In the genomic region with DNA sequence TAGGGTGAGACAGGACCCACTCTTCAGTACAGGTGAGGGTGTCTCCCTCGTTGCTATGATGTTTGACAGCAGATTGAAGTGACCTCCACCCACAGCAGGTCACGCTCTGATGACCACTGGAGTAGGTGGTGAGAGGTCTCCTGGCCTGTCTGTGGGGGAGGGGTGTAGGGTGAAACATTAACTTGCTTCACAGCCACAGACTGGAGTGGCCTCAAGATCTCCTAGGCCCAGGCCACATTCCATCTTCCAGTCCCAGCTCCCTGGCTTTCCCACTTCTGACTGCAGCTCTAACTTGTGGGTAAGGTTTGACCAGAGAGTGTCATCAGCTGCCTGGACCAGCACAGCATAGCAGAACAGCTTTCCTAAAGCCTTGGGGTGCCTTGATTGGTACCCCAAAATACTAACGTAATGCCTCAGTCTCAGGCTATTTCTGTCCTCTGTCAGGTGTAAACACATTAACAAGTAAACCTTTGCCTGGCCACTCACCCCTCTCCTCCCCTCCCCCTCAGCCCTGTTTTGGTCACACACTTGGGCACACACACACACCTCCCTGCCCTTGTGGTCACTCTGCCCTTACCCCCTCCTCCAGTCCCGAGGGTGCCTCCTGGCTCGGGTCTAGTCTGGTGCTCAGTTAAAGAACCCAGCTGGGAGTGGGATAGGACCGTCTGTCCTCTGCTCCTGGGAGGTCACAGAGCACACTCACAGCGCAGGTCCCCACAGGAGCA, we compare ENCODE assay signal across 11 mouse cellular contexts. TPM values are rescaled to one million over a fixed set of nuclear protein-coding genes. Genes with fewer than 3 reads are reported as not detected.
DNase-seq lines count a peak whose midpoint lies in the region; ATAC-seq and TF ChIP-seq lines count a peak whose summit lies in the region.
"Had no signal": no experiment of that assay in that cellular context is flagged by ENCODE, and none has a peak within 500 bp of the region (broad histone marks: within the 10 kb centered on the region; RNA-seq: fewer than 3 reads in every experiment).

A gene (plus strand): TSS at position 235 of the 725 bp plus-strand sequence.

- H3K4me2 ChIP-seq in liver, embryonic 16.5 days (ENCODE audit: low read depth, low read length) = peak within 1 kb of the TSS; percentile 42

- DNase-seq in cerebellum, postnatal 10 days = peak; percentile 3 to 5
- no peak for DNase-seq in cerebellum, adult 2 months
- DNase-seq in testis, postnatal 10 days (ENCODE audit: low spot score) = peak; percentile 37
- no peak for DNase-seq in testis, postnatal 14 days (ENCODE audit: low spot score)
- DNase-seq in spleen, postnatal 14 days (ENCODE audit: low spot score in 2 of 2) = no peak
- no peak for DNase-seq in retina, embryonic 14.5 days (ENCODE audit: low spot score)
- DNase-seq in left cerebral cortex, adult 8-10 months (ENCODE audit: low spot score in 2 of 2) = no peak
- DNase-seq: embryo, embryonic 11 days; heart, postnatal 4 days had no signal

- no peaks in the 10 kb centered on the region for H3K27me3 ChIP-seq in cerebellum, adult 2 months (ENCODE audit: control insufficient read depth, insufficient read depth, low read length)
- H3K27me3 ChIP-seq in liver, embryonic 16.5 days (ENCODE audit: control insufficient read depth, insufficient read depth, low read depth, low read length) = peaks cover 10% of the 10 kb centered on the region

- H3K36me3 ChIP-seq in liver, embryonic 16.5 days (ENCODE audit: control insufficient read depth, insufficient read depth) = no peaks in the 10 kb centered on the region

- no peak for TF ChIP-seq POLR2A in cerebellum, adult 2 months (IDR thresholded peaks at IDR 0.05; ENCODE audit: borderline replicate concordance, insufficient read depth, low read length)

- no peaks in the 10 kb centered on the region for H3K4me1 ChIP-seq in cerebellum, adult 2 months (ENCODE audit: control insufficient read depth, insufficient read depth, low read length)
- no peaks in the 10 kb centered on the region for H3K4me1 ChIP-seq in liver, embryonic 16.5 days (ENCODE audit: control insufficient read depth, low read depth, low read length)

- 63% methylated on average over 7 of the region's 7 CpGs for WGBS in cerebellum, adult 2 months
- WGBS in liver, embryonic 16.5 days (ENCODE audit: insufficient replicate concordance) = 43% methylated on average over 7 of the region's 7 CpGs

- H3K9me3 ChIP-seq in liver, embryonic 16.5 days (replicated peaks; ENCODE audit: control insufficient read depth, low read length) = no peaks in the 10 kb centered on the region
- H3K9me3 ChIP-seq: megakaryocyte, embryonic 14.5 days had no signal

- no peak within 1 kb of the TSS for H3K27ac ChIP-seq in cerebellum, adult 2 months (ENCODE audit: insufficient read depth, low read length)
- peak within 1 kb of the TSS; percentile 86 for H3K27ac ChIP-seq in liver, embryonic 16.5 days (ENCODE audit: low read length)

- TF ChIP-seq CTCF in cerebellum, adult 2 months (IDR thresholded peaks at IDR 0.05; ENCODE audit: borderline replicate concordance, insufficient read depth, low read depth, low read length) = no peak

- peak within 1 kb of the TSS; percentile 29; the same call in 1 of the 2 replicates for H3K9ac ChIP-seq in liver, embryonic 16.5 days (ENCODE audit: low read depth, low read length)

- H3K4me3 ChIP-seq in cerebellum, adult 2 months (replicated peaks; ENCODE audit: insufficient read depth, low read depth, low read length) = no peak within 1 kb of the TSS
- H3K4me3 ChIP-seq in liver, embryonic 16.5 days (ENCODE audit: low read depth, low read length) = peak within 1 kb of the TSS; percentile 43
- H3K4me3 ChIP-seq: megakaryocyte, embryonic 14.5 days had no signal

- ATAC-seq in liver, embryonic 16.5 days (ENCODE audit: low read depth) = peak; percentile 87

RNA-seq across cellular contexts. Expression of the gene that starts here (rescaled TPM):
- polyA plus RNA-seq in cerebellum, adult 2 months (2012; rRNA removed) = 2.5 and 3.0 TPM in 2 replicates
- 1.5 and 2.2 TPM in 2 replicates for polyA plus RNA-seq in liver, embryonic 16.5 days (2015; fragmentation: Nextera tagmentation; extraction: Ambion mirVana)
- total RNA-seq in left cerebral cortex, adult 8-10 months (2022) = 1 to 10 TPM; 1.7 to 2.8 (median 2.2) TPM

Comparison
In these comparisons a context has a peak if more than half of its experiments do, and no peak if none do; other contexts are left out.
1. DNase-seq: peak in cerebellum, postnatal 10 days (2 of 2) and testis, postnatal 10 days (single experiment); none in cerebellum, adult 2 months (0 of 2), testis, postnatal 14 days (single experiment), spleen, postnatal 14 days (0 of 2), retina, embryonic 14.5 days (single experiment) and left cerebral cortex, adult 8-10 months (0 of 2).